Mouse (Mus musculus): ENCODE data around the gene Adgrg6. TPM values are rescaled to one million over a fixed set of nuclear protein-coding genes. Genes with fewer than 3 reads are reported as not detected.

The Adgrg6 gene
- total RNA-seq, 2 experiments from 2014 or later = 2.4 to 2.5 TPM

GRCm38 (mm10) chr10:14358271-14358670 lies 187.2 kb downstream of the Adgrg6 start:
- TF ChIP-seq CTCF (IDR thresholded peaks at IDR 0.05) = no peak
- H3K4me3 ChIP-seq = no peak overlapping the region
- H3K27ac ChIP-seq = no peak overlapping the region
- DNase-seq (ENCODE audit: extremely low spot score in 1 of 2, low spot score in 2 of 2) = no peak
- intact Hi-C loops (cut with DNase I) = no loop called here

Other genes starting within 250 kb of the Adgrg6 start
- gene Vta1, start 159.9 kb upstream of the Adgrg6 start, total RNA-seq (2021) = 10 to 100 TPM; 61.1 to 65.7 TPM
- 1 to 10 TPM; 4.0 to 5.2 TPM for gene Nmbr, start 159.9 kb upstream of the Adgrg6 start, total RNA-seq (2021)
- gene Gje1, start 172.6 kb upstream of the Adgrg6 start, total RNA-seq (2021) = not detected

Measured in left cerebral cortex, adult 2 months (tissue).